Mouse (Mus musculus) kidney, postnatal 0 days (tissue): ENCODE measurements around the gene Birc7. TPM values are rescaled to one million over a fixed set of nuclear protein-coding genes. Genes with fewer than 3 reads are reported as not detected.

Experiments used
- ATAC-seq: fragments of 200-750 bp; cut with Nextera tagmentation; replicated peaks from 2 replicates; pipeline ENCODE4 v1.8.0; 2017; ENCODE audit warnings: low read depth, moderate number of reproducible peaks, moderate TSS enrichment, moderate library complexity; ENCODE audit not compliant: low FRiP score
- DNase-seq: peaks from one replicate; pipeline ENCODE4 v3.0.0-alpha.2; 2016; ENCODE audit warnings: low spot score
- H3K27ac ChIP-seq: fragments of 300-500 bp; sonication (generic); 2 replicates; pipeline ENCODE4 v1.5.1; 2014; ENCODE audit warnings: mild to moderate bottlenecking
- H3K27me3 ChIP-seq: fragments of 300-500 bp; sonication (generic); 2 replicates; pipeline ENCODE4 v1.6.1; 2014; ENCODE audit warnings: low read length, mixed read lengths; ENCODE audit not compliant: insufficient read depth
- H3K36me3 ChIP-seq: fragments of 300-500 bp; sonication (generic); 2 replicates; pipeline ENCODE4 v1.6.1; 2014; ENCODE audit warnings: low read length, mixed read lengths; ENCODE audit not compliant: insufficient read depth
- H3K4me1 ChIP-seq: fragments of 300-500 bp; sonication (generic); replicated peaks from 2 replicates; pipeline ENCODE4 v1.6.1; 2014; ENCODE audit warnings: antibody characterized with exemption, low read length, mixed read lengths; ENCODE audit not compliant: insufficient read depth
- H3K4me2 ChIP-seq: fragments of 300-500 bp; sonication (generic); 2 replicates; pipeline ENCODE4 v1.6.1; 2014; ENCODE audit warnings: mild to moderate bottlenecking, low read length, moderate library complexity, mixed read lengths
- H3K4me3 ChIP-seq: fragments of 300-500 bp; sonication (generic); replicated peaks from 2 replicates; pipeline ENCODE4 v1.5.1; 2014; ENCODE audit warnings: low read depth, low read length
- H3K9ac ChIP-seq: fragments of 300-500 bp; sonication (generic); 2 replicates; pipeline ENCODE4 v1.6.1; 2014; ENCODE audit warnings: low read depth, low read length
- H3K9me3 ChIP-seq: fragments of 300-500 bp; sonication (generic); replicated peaks from 2 replicates; pipeline ENCODE4 v1.6.1; 2016; ENCODE audit warnings: low read length, inconsistent platforms, mixed read lengths
- CTCF ChIP-seq: IDR thresholded peaks from 2 replicates; pipeline ENCODE4 v1.5.1; 2016; ENCODE audit warnings: antibody characterized with exemption, low read depth, mild to moderate bottlenecking, moderate library complexity
- WGBS: fragments of 180-500 bp; shearing (Covaris S2); extraction: QIAGEN DNeasy Blood & Tissue Kit; methylation state at CpG from one replicate; pipeline ENCODE4 v1.1.7; 2014; 5-methylcytosine and 5-hydroxymethylcytosine counted together
- polyA plus RNA-seq: library from polyadenylated mRNA; unstranded; fragments of >200 nt; fragmentation: Nextera tagmentation; extraction: Ambion mirVana; gene quantifications from 2 replicates; pipeline ENCODE4 v1.2.1, GENCODE M21; 2015

Gene Birc7
- polyA plus RNA-seq, 1 experiment from 2014 or later = not detected

GRCm38 (mm10) chr2:180952731-180953171, 23.9 kb downstream of the Birc7 start:
- peak overlapping the region; percentile 41 for H3K4me2 ChIP-seq
- no peak for ATAC-seq
- peak; percentile 60 for DNase-seq

GRCm38 (mm10) chr2:180953638-180954037, 24.8 kb downstream of the Birc7 start:
- H3K4me2 ChIP-seq = peak overlapping the region; percentile 91
- peak overlapping the region; percentile 19; the same call in 1 of the 2 replicates for H3K27ac ChIP-seq
- no peak for TF ChIP-seq CTCF
- ATAC-seq (no peak), DNase-seq (no peak)
- no peaks in the 10 kb centered on the region for H3K27me3 ChIP-seq
- H3K4me3 ChIP-seq = peak overlapping the region; percentile 52
- H3K36me3 ChIP-seq = no peaks in the 10 kb centered on the region
- peaks cover 8% of the 10 kb centered on the region; the same call in 1 of the 2 replicates for H3K4me1 ChIP-seq
- no peaks in the 10 kb centered on the region for H3K9me3 ChIP-seq
- peak overlapping the region; percentile 54; the same call in 1 of the 2 replicates for H3K9ac ChIP-seq
- 35% methylated on average over 2 of the region's 2 CpGs for WGBS

More at GRCm38 (mm10) chr2:180952731-180953171, 23.9 kb downstream of the Birc7 start:
- no peaks in the 10 kb centered on the region for H3K27me3 ChIP-seq
- H3K36me3 ChIP-seq = no peaks in the 10 kb centered on the region
- peak overlapping the region; percentile 19; the same call in 1 of the 2 replicates for H3K27ac ChIP-seq
- TF ChIP-seq CTCF = no peak
- no peaks in the 10 kb centered on the region for H3K9me3 ChIP-seq
- H3K9ac ChIP-seq = no peak overlapping the region
- 18% methylated on average over 9 of the region's 9 CpGs for WGBS
- peaks cover 8% of the 10 kb centered on the region; the same call in 1 of the 2 replicates for H3K4me1 ChIP-seq
- no peak overlapping the region for H3K4me3 ChIP-seq

- TF ChIP-seq CTCF = peak; percentile 22; the same call in 1 of the 2 replicates
- peak within 1 kb of the TSS; percentile 52 for H3K4me3 ChIP-seq
- H3K36me3 ChIP-seq = no peaks in the 10 kb centered on the region
- DNase-seq (peak; percentile 92), ATAC-seq (peak; percentile 81)
- H3K27ac ChIP-seq = peak within 1 kb of the TSS; percentile 19; the same call in 1 of the 2 replicates
- H3K9me3 ChIP-seq = no peaks in the 10 kb centered on the region
- H3K27me3 ChIP-seq = no peaks in the 10 kb centered on the region
- H3K4me1 ChIP-seq = peaks cover 8% of the 10 kb centered on the region; the same call in 1 of the 2 replicates
- peak within 1 kb of the TSS; percentile 91 for H3K4me2 ChIP-seq
- WGBS = 1% methylated on average over 51 of the region's 52 CpGs
- H3K9ac ChIP-seq = peak within 1 kb of the TSS; percentile 54
These were observed 25.5 kb downstream of the Birc7 start, which contains the start of gene Nkain4 for GRCm38 (mm10) chr2:180954061-180955047. TSS of gene Nkain4 (minus strand) at chr2:180954699.

- H3K27ac ChIP-seq = no peak overlapping the region
- H3K9ac ChIP-seq = no peak overlapping the region
- no peak overlapping the region for H3K4me3 ChIP-seq
- ATAC-seq = no peak
- no peak overlapping the region for H3K4me2 ChIP-seq
- no peak for DNase-seq
- H3K4me1 ChIP-seq = 0 out of 2 replicates have a peak, but pooled peaks cover 3% of the 10 kb centered on the region
- no peak for TF ChIP-seq CTCF
- no peaks in the 10 kb centered on the region for H3K36me3 ChIP-seq
- WGBS = 55% methylated on average over 7 of the region's 7 CpGs
- no peaks in the 10 kb centered on the region for H3K9me3 ChIP-seq
- H3K27me3 ChIP-seq = no peaks in the 10 kb centered on the region
These were observed 30.8 kb downstream of the Birc7 start for GRCm38 (mm10) chr2:180959605-180960004.

- ATAC-seq (no peak), DNase-seq (peak; percentile 57)
- H3K9me3 ChIP-seq = no peaks in the 10 kb centered on the region
- WGBS = 47% methylated on average over 3 of the region's 3 CpGs
- no peak overlapping the region for H3K4me2 ChIP-seq
- no peak overlapping the region for H3K4me3 ChIP-seq
- H3K27me3 ChIP-seq = no peaks in the 10 kb centered on the region
- H3K4me1 ChIP-seq = 0 out of 2 replicates have a peak, but pooled peaks cover 3% of the 10 kb centered on the region
- H3K27ac ChIP-seq = no peak overlapping the region
- no peaks in the 10 kb centered on the region for H3K36me3 ChIP-seq
- TF ChIP-seq CTCF = no peak
- H3K9ac ChIP-seq = no peak overlapping the region
These were observed 31.4 kb downstream of the Birc7 start for GRCm38 (mm10) chr2:180960187-180960586.

- H3K27ac ChIP-seq = no peak overlapping the region
- DNase-seq = no peak
These were observed 33.9 kb downstream of the Birc7 start for GRCm38 (mm10) chr2:180962616-180963308.

More at GRCm38 (mm10) chr2:180962616-180963308, 33.9 kb downstream of the Birc7 start:
- no peak overlapping the region for H3K4me2 ChIP-seq
- H3K36me3 ChIP-seq = no peaks in the 10 kb centered on the region
- H3K27me3 ChIP-seq = no peaks in the 10 kb centered on the region
- WGBS = 77% methylated on average over 2 of the region's 2 CpGs
- H3K9me3 ChIP-seq = no peaks in the 10 kb centered on the region
- TF ChIP-seq CTCF = no peak
- H3K9ac ChIP-seq = no peak overlapping the region
- peaks cover 7% of the 10 kb centered on the region for H3K4me1 ChIP-seq
- H3K4me3 ChIP-seq = no peak overlapping the region
- ATAC-seq = no peak
